Mouse (Mus musculus) forebrain, embryonic 14.5 days (tissue): ENCODE measurements around the gene Aff1. TPM values are rescaled to one million over a fixed set of nuclear protein-coding genes. Genes with fewer than 3 reads are reported as not detected.

Experiments
- ATAC-seq: fragments of 200-750 bp; cut with Nextera tagmentation; 2 replicates; pipeline ENCODE4 v1.8.0; 2017; ENCODE audit warnings: mild to moderate bottlenecking, moderate library complexity
- DNase-seq: peaks from one replicate; pipeline ENCODE4 v3.0.0-alpha.2; 2015; ENCODE audit warnings: low spot score
- H3K27ac ChIP-seq: fragments of 300-500 bp; sonication (generic); 2 replicates; pipeline ENCODE4 v1.5.1; 2014; ENCODE audit warnings: low read depth, mild to moderate bottlenecking, control low read depth, low read length, moderate library complexity
- H3K27me3 ChIP-seq: fragments of 300-500 bp; sonication (generic); replicated peaks from 2 replicates; pipeline ENCODE4 v1.6.1; 2014; ENCODE audit warnings: low read length, control low read depth, mixed read lengths; ENCODE audit not compliant: control insufficient read depth, insufficient read depth
- H3K36me3 ChIP-seq: fragments of 300-500 bp; sonication (generic); 2 replicates; pipeline ENCODE4 v1.6.1; 2014; ENCODE audit warnings: low read length, control low read depth; ENCODE audit not compliant: control insufficient read depth, insufficient read depth
- H3K4me1 ChIP-seq: fragments of 300-500 bp; sonication (generic); 2 replicates; pipeline ENCODE4 v1.6.1; 2014; ENCODE audit warnings: antibody characterized with exemption, low read length, control low read depth; ENCODE audit not compliant: control insufficient read depth, insufficient read depth
- H3K4me2 ChIP-seq: fragments of 300-500 bp; sonication (generic); 2 replicates; pipeline ENCODE4 v1.6.1; 2014; ENCODE audit warnings: mild to moderate bottlenecking, control low read depth, low read length
- H3K4me3 ChIP-seq: fragments of 300-500 bp; sonication (generic); 2 replicates; pipeline ENCODE4 v1.5.1; 2014; ENCODE audit warnings: low read depth, low read length, control low read depth
- H3K9ac ChIP-seq: fragments of 300-500 bp; sonication (generic); 2 replicates; pipeline ENCODE4 v1.6.1; 2014; ENCODE audit warnings: mild to moderate bottlenecking, low read length, control low read depth, moderate library complexity
- H3K9me3 ChIP-seq: fragments of 300-500 bp; sonication (generic); replicated peaks from 2 replicates; pipeline ENCODE4 v1.6.1; 2016; ENCODE audit warnings: low read length, control low read depth, mixed read lengths; ENCODE audit not compliant: control insufficient read depth
- WGBS: fragments of 180-500 bp; shearing (Covaris S2); extraction: QIAGEN DNeasy Blood & Tissue Kit; methylation state at CpG from one replicate; pipeline ENCODE4 v1.1.7; 2014; 5-methylcytosine and 5-hydroxymethylcytosine counted together
- polyA plus RNA-seq: library from polyadenylated mRNA; unstranded; fragments of >200 nt; fragmentation: Nextera tagmentation; extraction: Ambion mirVana; gene quantifications from 2 replicates; pipeline ENCODE4 v1.2.1, GENCODE M21; 2014

Aff1 gene
- polyA plus RNA-seq, 1 experiment from 2014 or later = 1.5 TPM

GRCm38 (mm10) chr5:103813997-103814542 lies 121.9 kb downstream of the Aff1 start:
- no peaks in the 10 kb centered on the region for H3K27me3 ChIP-seq
- no peak overlapping the region for H3K4me3 ChIP-seq
- no peak overlapping the region for H3K4me2 ChIP-seq
- no peak overlapping the region for H3K27ac ChIP-seq
- DNase-seq = no peak
- no peaks in the 10 kb centered on the region for H3K9me3 ChIP-seq
- H3K9ac ChIP-seq = no peak overlapping the region
- no peaks in the 10 kb centered on the region for H3K4me1 ChIP-seq
- ATAC-seq = no peak
- 91% methylated on average over 12 of the region's 12 CpGs for WGBS
- no peaks in the 10 kb centered on the region for H3K36me3 ChIP-seq

- H3K27ac ChIP-seq = no peak overlapping the region
- no peaks in the 10 kb centered on the region for H3K36me3 ChIP-seq
- ATAC-seq (0 out of 2 replicates have a peak, but pooled peaks have one; percentile 38), DNase-seq (no peak)
- no peaks in the 10 kb centered on the region for H3K9me3 ChIP-seq
- H3K4me3 ChIP-seq = no peak overlapping the region
- H3K9ac ChIP-seq = no peak overlapping the region
- 65% methylated on average over 16 of the region's 16 CpGs for WGBS
- H3K27me3 ChIP-seq = no peaks in the 10 kb centered on the region
- H3K4me1 ChIP-seq = no peaks in the 10 kb centered on the region
- no peak overlapping the region for H3K4me2 ChIP-seq
These were observed 122.5 kb downstream of the Aff1 start for GRCm38 (mm10) chr5:103814551-103815248.

- Histone ChIP-seq H3K9me3 (no peaks in the 10 kb centered on the region), H3K4me3 (no peak overlapping the region), H3K27ac (no peak overlapping the region), H3K27me3 (no peaks in the 10 kb centered on the region), H3K36me3 (no peaks in the 10 kb centered on the region), H3K4me2 (no peak overlapping the region), H3K4me1 (no peaks in the 10 kb centered on the region), H3K9ac (no peak overlapping the region)
- no peak for ATAC-seq
- no peak for DNase-seq
- 55% methylated on average over 4 of the region's 4 CpGs for WGBS
These were observed 123.1 kb downstream of the Aff1 start for GRCm38 (mm10) chr5:103815249-103815617.

- Histone ChIP-seq H3K4me1 (no peaks in the 10 kb centered on the region), H3K4me3 (no peak overlapping the region), H3K9me3 (no peaks in the 10 kb centered on the region), H3K9ac (no peak overlapping the region), H3K4me2 (no peak overlapping the region), H3K27me3 (no peaks in the 10 kb centered on the region), H3K27ac (no peak overlapping the region), H3K36me3 (no peaks in the 10 kb centered on the region)
- DNase-seq (no peak), ATAC-seq (no peak)
- WGBS = 83% methylated on average over 3 of the region's 3 CpGs
These were observed 124.5 kb downstream of the Aff1 start for GRCm38 (mm10) chr5:103816718-103817117.

GRCm38 (mm10) chr5:103817754-103818153 lies 125.6 kb downstream of the Aff1 start:
- Histone ChIP-seq H3K36me3 (no peaks in the 10 kb centered on the region), H3K9me3 (no peaks in the 10 kb centered on the region), H3K4me2 (no peak overlapping the region), H3K4me1 (no peaks in the 10 kb centered on the region), H3K9ac (no peak overlapping the region), H3K4me3 (no peak overlapping the region), H3K27me3 (no peaks in the 10 kb centered on the region), H3K27ac (no peak overlapping the region)
- peak; percentile 78 for ATAC-seq
- DNase-seq = peak; percentile 79
- WGBS = 14% methylated on average over 1 of the region's 1 CpGs

GRCm38 (mm10) chr5:103818602-103819001 lies 126.4 kb downstream of the Aff1 start:
- ATAC-seq = no peak
- 83% methylated on average over 9 of the region's 9 CpGs for WGBS
- no peak for DNase-seq
- Histone ChIP-seq H3K27ac (no peak overlapping the region), H3K9me3 (no peaks in the 10 kb centered on the region), H3K9ac (no peak overlapping the region), H3K4me1 (no peaks in the 10 kb centered on the region), H3K27me3 (no peaks in the 10 kb centered on the region), H3K4me3 (no peak overlapping the region), H3K36me3 (no peaks in the 10 kb centered on the region), H3K4me2 (no peak overlapping the region)

GRCm38 (mm10) chr5:103819674-103820073 lies 127.5 kb downstream of the Aff1 start:
- Histone ChIP-seq H3K36me3 (no peaks in the 10 kb centered on the region), H3K4me2 (no peak overlapping the region), H3K9ac (no peak overlapping the region), H3K27me3 (no peaks in the 10 kb centered on the region), H3K4me1 (no peaks in the 10 kb centered on the region), H3K9me3 (no peaks in the 10 kb centered on the region), H3K27ac (no peak overlapping the region), H3K4me3 (no peak overlapping the region)
- DNase-seq (no peak), ATAC-seq (no peak)
- WGBS = 100% methylated on average over 1 of the region's 1 CpGs

GRCm38 (mm10) chr5:103821062-103821461 lies 128.9 kb downstream of the Aff1 start:
- Histone ChIP-seq H3K4me2 (no peak overlapping the region), H3K4me1 (no peaks in the 10 kb centered on the region), H3K9ac (no peak overlapping the region), H3K27me3 (no peaks in the 10 kb centered on the region), H3K9me3 (no peaks in the 10 kb centered on the region), H3K4me3 (no peak overlapping the region), H3K27ac (no peak overlapping the region), H3K36me3 (0 out of 2 replicates have a peak, but pooled peaks cover 1% of the 10 kb centered on the region)
- DNase-seq (no peak), ATAC-seq (no peak)
- WGBS = 90% methylated on average over 9 of the region's 9 CpGs

- Histone ChIP-seq H3K4me2 (no peak overlapping the region), H3K27ac (no peak overlapping the region), H3K4me3 (no peak overlapping the region), H3K9me3 (no peaks in the 10 kb centered on the region), H3K27me3 (no peaks in the 10 kb centered on the region), H3K4me1 (no peaks in the 10 kb centered on the region), H3K36me3 (0 out of 2 replicates have a peak, but pooled peaks cover 2% of the 10 kb centered on the region), H3K9ac (no peak overlapping the region)
- WGBS = 79% methylated on average over 13 of the region's 13 CpGs
- ATAC-seq (no peak), DNase-seq (no peak)
These were observed 129.5 kb downstream of the Aff1 start for GRCm38 (mm10) chr5:103821500-103822298.
